8 mouse cellular contexts compared by ENCODE assay signal in genomic region chr17:26594958-26595357, GRCm38 (mm10). TPM values are rescaled to one million over a fixed set of nuclear protein-coding genes. Genes with fewer than 3 reads are reported as not detected.
A peak's percentile ranks its signal among the peaks of the same experiment; 100 is the strongest.
DNase-seq lines count a peak whose midpoint lies in the region; ATAC-seq and TF ChIP-seq lines count a peak whose summit lies in the region.

No protein-coding gene starts in this region.

- peaks cover 28% of the 10 kb centered on the region for H3K4me1 ChIP-seq in embryonic facial prominence, embryonic 12.5 days
- H3K4me1 ChIP-seq in embryonic facial prominence, embryonic 10.5 days: peaks cover 23% of the 10 kb centered on the region
- peaks cover 24% of the 10 kb centered on the region for H3K4me1 ChIP-seq in embryonic fibroblast, embryonic 13.5 days (ENCODE audit: control insufficient read depth, insufficient read depth, low read length)

- WGBS in embryonic facial prominence, embryonic 12.5 days: 86% methylated on average over 7 of the region's 7 CpGs
- WGBS in embryonic facial prominence, embryonic 10.5 days: 90% methylated on average over 7 of the region's 7 CpGs

- intact Hi-C loops in left cerebral cortex, adult 2 months (cut with DNase I): no loop called here

- ATAC-seq in embryonic facial prominence, embryonic 12.5 days (ENCODE audit: insufficient number of reproducible peaks, insufficient read depth, low FRiP score, low TSS enrichment): no peak
- ATAC-seq in megakaryocyte, adult 5-6 weeks (ENCODE audit: poor library complexity, severe bottlenecking): 0 out of 2 replicates have a peak, but pooled peaks have one; percentile 5

- peaks cover 13% of the 10 kb centered on the region; the same call in 1 of the 2 replicates for H3K36me3 ChIP-seq in embryonic facial prominence, embryonic 12.5 days
- peaks cover 54% of the 10 kb centered on the region for H3K36me3 ChIP-seq in embryonic facial prominence, embryonic 10.5 days (replicated peaks)

- H3K4me2 ChIP-seq in embryonic facial prominence, embryonic 12.5 days (replicated peaks): no peak overlapping the region

- H3K27ac ChIP-seq in embryonic facial prominence, embryonic 12.5 days: peak overlapping the region; percentile 81; the same call in 1 of the 2 replicates
- H3K27ac ChIP-seq in embryonic facial prominence, embryonic 10.5 days (replicated peaks): no peak overlapping the region; the same call in 1 of the 2 replicates
- H3K27ac ChIP-seq in left cerebral cortex, adult 2 months: peak overlapping the region; percentile 87
- H3K27ac ChIP-seq in embryonic fibroblast, embryonic 13.5 days (ENCODE audit: insufficient read depth, low read length): peak overlapping the region; percentile 71

- no peaks in the 10 kb centered on the region for H3K27me3 ChIP-seq in embryonic facial prominence, embryonic 12.5 days
- H3K27me3 ChIP-seq in embryonic facial prominence, embryonic 10.5 days (replicated peaks; ENCODE audit: low read depth, poor library complexity, severe bottlenecking): no peaks in the 10 kb centered on the region

- H3K9me3 ChIP-seq in embryonic facial prominence, embryonic 12.5 days: no peaks in the 10 kb centered on the region
- H3K9me3 ChIP-seq in embryonic facial prominence, embryonic 10.5 days: no peaks in the 10 kb centered on the region

- DNase-seq in embryonic facial prominence, embryonic 10.5 days (ENCODE audit: low spot score): no peak
- DNase-seq in left cerebral cortex, adult 2 months (ENCODE audit: extremely low spot score in 1 of 2, low spot score in 2 of 2): no peak
- DNase-seq in left cerebral cortex, adult 8-10 months (ENCODE audit: low spot score in 2 of 2): no peak
- no peak for DNase-seq in c-Kit-positive CD71-positive TER-119-positive erythroid progenitor cells, embryonic 14.5 days (ENCODE audit: low spot score)
- no peak for DNase-seq in ovary, postnatal 36 days (ENCODE audit: low spot score)

- no peak for TF ChIP-seq POLR2A in embryonic fibroblast, embryonic 13.5 days (IDR thresholded peaks at IDR 0.05; ENCODE audit: low read depth, low read length)

- TF ChIP-seq CTCF in left cerebral cortex, adult 2 months (IDR thresholded peaks at IDR 0.05): no peak
- TF ChIP-seq CTCF in embryonic fibroblast, embryonic 13.5 days (IDR thresholded peaks at IDR 0.05; ENCODE audit: borderline replicate concordance, insufficient read depth, low read length): no peak

- no peak overlapping the region for H3K4me3 ChIP-seq in embryonic facial prominence, embryonic 12.5 days
- H3K4me3 ChIP-seq in embryonic facial prominence, embryonic 10.5 days: no peak overlapping the region
- no peak overlapping the region for H3K4me3 ChIP-seq in left cerebral cortex, adult 2 months
- H3K4me3 ChIP-seq in embryonic fibroblast, embryonic 13.5 days (ENCODE audit: insufficient read depth, low read length): no peak overlapping the region

- H3K9ac ChIP-seq in embryonic facial prominence, embryonic 12.5 days: no peak overlapping the region

RNA-seq across cellular contexts. Expression of gene Dusp1, which starts 33.0 kb away (rescaled TPM):
- 19.4 and 20.6 TPM in 2 replicates for polyA plus RNA-seq in embryonic facial prominence, embryonic 12.5 days (2016; fragmentation: Nextera tagmentation; extraction: Ambion mirVana)
- polyA plus RNA-seq in embryonic facial prominence, embryonic 10.5 days (2016; fragmentation: Nextera tagmentation; extraction: Ambion mirVana): 22.5 and 23.3 TPM in 2 replicates
- 10 to 100 TPM; 58.0 to 65.6 TPM for total RNA-seq in left cerebral cortex, adult 2 months (2021)
- 10 to 100 TPM; 21.6 to 50.5 (median 28.7) TPM for total RNA-seq in left cerebral cortex, adult 8-10 months (2022)
- polyA plus RNA-seq in embryonic fibroblast, embryonic 13.5 days (2011; ENCODE audit: insufficient read length, low read depth, missing spikeins): 36.3 and 60.1 TPM in 2 replicates
- total RNA-seq in megakaryocyte, adult 5-6 weeks (2015): 265 and 280 TPM in 2 replicates
- total RNA-seq in megakaryocyte, adult 5-6 weeks (2017): 58.9 and 72.1 TPM in 2 replicates

RNA-seq across cellular contexts. Expression of gene Ergic1, which starts 33.7 kb away (rescaled TPM):
- 102 and 103 TPM in 2 replicates for polyA plus RNA-seq in embryonic facial prominence, embryonic 12.5 days (2016; fragmentation: Nextera tagmentation; extraction: Ambion mirVana)
- polyA plus RNA-seq in embryonic facial prominence, embryonic 10.5 days (2016; fragmentation: Nextera tagmentation; extraction: Ambion mirVana): 107 and 109 TPM in 2 replicates
- 100 to 1,000 TPM; 144 to 149 TPM for total RNA-seq in left cerebral cortex, adult 2 months (2021)
- 100 to 1,000 TPM; 131 to 191 (median 161) TPM for total RNA-seq in left cerebral cortex, adult 8-10 months (2022)
- 376 and 420 TPM in 2 replicates for polyA plus RNA-seq in embryonic fibroblast, embryonic 13.5 days (2011; ENCODE audit: insufficient read length, low read depth, missing spikeins)
- 18.9 and 22.1 TPM in 2 replicates for total RNA-seq in megakaryocyte, adult 5-6 weeks (2015)
- 9.6 and 16.3 TPM in 2 replicates for total RNA-seq in megakaryocyte, adult 5-6 weeks (2017)

Comparison
In these comparisons a context has a peak if more than half of its experiments do, and no peak if none do; other contexts are left out.
1. RNA of gene Ergic1, which starts 33.7 kb away (total RNA-seq): 131 to 191 TPM in left cerebral cortex, adult 8-10 months and 144 to 149 TPM in left cerebral cortex, adult 2 months; 9.6 to 22.1 TPM in megakaryocyte, adult 5-6 weeks; every median in the first group is over 4 times any median in the second.